Mouse (Mus musculus) MEL (cell line): ENCODE measurements at regions not wholly inside any gene's neighbourhood (a gene's known extent, or its start where the extent isn't known, plus 50 kb on each side); places are given as distances from the start of the nearest gene placed in this dataset.

Experiments used
- GATA1 ChIP-seq: IDR thresholded peaks from 2 replicates; pipeline ENCODE4 v1.6.1; 2011; ENCODE audit warnings: low read depth, low read length, improper control_type of control experiment
- MYC ChIP-seq: IDR thresholded peaks from 2 replicates; pipeline ENCODE4 v1.6.1; 2011; ENCODE audit warnings: low read depth, mild to moderate bottlenecking, low read length, improper control_type of control experiment, moderate library complexity
- POLR2A ChIP-seq, 2 experiments: IDR thresholded peaks; 2 replicates each; pipeline ENCODE4 v1.6.1; 2011 to 2012; ENCODE audit warnings: low read length in 2 of 2, mild to moderate bottlenecking in 2 of 2, control low read depth in 1 of 2, improper control_type of control experiment in 1 of 2, low read depth in 1 of 2, moderate library complexity in 1 of 2; ENCODE audit not compliant: control insufficient read depth in 1 of 2, insufficient read depth in 1 of 2, poor library complexity in 1 of 2

DNA sequence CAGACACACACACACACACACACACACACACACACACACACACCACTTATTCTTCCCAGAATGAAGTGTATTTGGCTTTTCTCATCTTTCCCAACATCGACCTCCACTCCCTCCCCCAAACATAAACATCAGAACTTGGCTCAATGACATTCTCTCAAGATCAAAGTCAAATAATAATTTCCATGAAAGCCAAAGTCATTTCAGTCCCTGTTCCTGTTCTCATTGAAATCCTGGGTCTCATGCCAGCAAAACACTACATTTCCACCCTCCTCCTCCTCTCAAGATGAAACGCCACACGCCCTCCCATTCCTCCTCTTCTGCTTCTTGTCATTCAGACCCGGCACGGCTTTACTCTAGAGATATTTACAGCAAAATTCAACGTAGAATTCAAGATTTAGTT is 173.1 kb upstream of the Slc24a2 start:
- TF ChIP-seq MYC (no peak), GATA1 (no peak), POLR2A (IDR thresholded peaks at IDR 0.05; ENCODE audit: control insufficient read depth in 1 of 2, insufficient read depth in 1 of 2, low read depth in 1 of 2, low read length in 2 of 2, poor library complexity in 1 of 2) (no peak)
